Mouse (Mus musculus) adrenal gland (tissue): Measurements from ENCODE around the gene Pex11g.

Experiments
- intact Hi-C: fragments of 180-260 bp; cut with DNase I; formaldehyde crosslinking; loops from one replicate; pipeline ENCODE4 v1.15.1; 2025
- long read RNA-seq, 2 experiments: library from polyadenylated mRNA; unstranded; transcript quantifications; one replicate each; pipeline ENCODE4 v2.0.0; 2020; ENCODE audit warnings: borderline replicate concordance in 1 of 2; ENCODE audit not compliant: insufficient replicate concordance in 1 of 2

Pex11g gene
- long read RNA-seq, experiment 1, transcript Pex11g-201 (5 exons, 2,870 nt), result major isoform, 16 of 17 reads
- long read RNA-seq, experiment 1, partial matches to known transcripts, result 0 of 17 reads
- long read RNA-seq, experiment 1, other reads (novel, unspliced or antisense), result 1 of 17 reads
- long read RNA-seq, experiment 2, transcript Pex11g-201 (5 exons, 2,870 nt), result major isoform, 8 of 11 reads
- long read RNA-seq, experiment 2, partial matches to known transcripts, result 2 of 11 reads
- long read RNA-seq, experiment 2, other reads (novel, unspliced or antisense), result 1 of 11 reads

DNA sequence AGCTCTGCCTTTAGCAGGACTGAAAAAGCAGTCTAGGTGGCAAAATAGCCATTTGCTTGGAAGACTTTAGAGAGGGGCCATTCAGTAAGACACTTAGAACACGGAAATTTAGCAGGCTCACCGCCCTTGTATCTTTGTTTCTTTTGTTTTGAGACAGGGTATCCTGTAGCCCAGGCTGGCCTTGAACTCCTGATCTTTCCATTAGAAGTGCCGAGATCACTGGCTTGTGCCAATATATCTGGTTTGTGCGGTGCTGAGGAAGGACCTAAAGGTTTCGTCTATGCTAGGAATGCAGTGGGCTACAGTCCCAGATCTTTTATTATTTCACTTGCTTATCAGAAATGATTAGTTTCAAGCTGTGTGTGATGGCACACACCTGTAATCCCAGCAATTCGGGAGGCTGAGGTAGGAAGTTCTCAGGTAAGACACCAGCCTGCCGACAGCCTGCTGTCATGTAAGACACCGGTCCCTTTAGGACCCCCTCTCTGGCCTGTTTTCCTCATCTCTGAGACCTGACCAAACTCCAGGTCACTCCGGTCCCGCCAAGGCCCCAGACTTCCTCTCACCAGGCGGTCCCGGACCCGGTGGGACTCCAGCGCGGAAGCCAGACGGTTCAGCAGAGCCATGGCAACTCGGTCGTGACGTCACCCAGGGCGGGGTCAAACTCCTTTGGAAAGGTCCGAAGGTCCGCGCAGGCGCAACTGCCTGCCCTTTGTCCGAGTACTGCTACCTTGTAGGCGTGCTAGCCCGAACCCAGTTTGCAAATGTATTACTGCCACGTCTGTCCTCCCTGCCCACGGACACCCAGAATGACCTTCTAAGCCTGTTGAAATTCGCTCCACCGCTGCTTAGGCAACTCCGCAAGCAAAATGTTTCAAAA lies at the start of gene Pex11g:
Gene Pex11g (minus strand): TSS at position 675 of the 880 bp plus-strand sequence.
- intact Hi-C loops, result no loop called here

DNA sequence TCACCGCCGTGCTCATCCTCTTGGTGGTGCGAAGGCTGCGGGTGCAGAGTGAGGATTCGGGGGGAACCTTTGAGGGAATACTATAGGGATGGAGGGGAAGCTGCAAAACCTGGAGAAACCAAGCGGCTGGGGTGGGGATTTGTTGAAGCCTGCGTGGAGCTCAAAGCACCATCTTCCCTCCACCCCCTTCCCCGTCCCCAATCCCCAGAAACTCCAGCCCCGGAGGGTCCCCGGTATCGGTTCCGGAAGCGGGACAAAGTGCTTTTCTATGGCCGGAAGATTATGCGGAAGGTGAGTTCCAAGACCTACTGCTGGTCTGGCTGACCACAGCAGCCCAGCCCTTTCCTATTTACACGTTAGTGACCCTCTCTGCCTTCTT lies 49.6 kb upstream of the Pex11g start:
- intact Hi-C loops, result no loop called here

DNA sequence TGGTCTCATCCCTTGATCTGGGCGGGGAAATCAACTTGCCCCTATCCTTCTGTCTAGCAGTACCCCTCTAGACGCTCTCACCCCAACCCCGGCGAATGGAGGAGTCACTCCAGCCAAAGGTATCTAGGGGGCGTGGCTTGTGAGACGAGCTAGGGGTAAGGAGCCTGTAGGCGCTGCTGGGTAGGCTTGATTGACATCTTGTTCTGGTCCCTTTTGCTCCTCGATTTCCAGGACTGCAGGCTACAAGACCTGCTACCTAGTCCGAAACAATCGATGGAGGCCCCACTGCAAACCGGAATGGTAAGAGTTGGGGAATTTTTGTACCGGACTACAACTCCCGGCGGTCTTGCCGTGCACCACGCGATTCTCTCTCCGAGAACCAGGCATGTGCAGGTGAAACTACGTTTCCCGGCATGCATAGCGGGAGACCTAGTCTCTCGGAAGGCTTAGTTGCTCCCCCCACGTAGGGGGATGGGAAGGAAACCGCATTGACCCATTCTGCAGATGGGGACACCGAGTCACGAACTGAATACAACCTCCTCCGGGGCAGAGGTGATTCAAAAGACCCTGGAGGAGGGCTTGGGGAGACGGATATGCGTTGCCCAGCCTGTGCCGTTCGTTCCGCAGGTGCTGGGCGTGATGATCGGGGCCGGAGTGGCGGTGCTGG lies 49.1 kb upstream of the Pex11g start:
- intact Hi-C loops, result no loop called here

DNA sequence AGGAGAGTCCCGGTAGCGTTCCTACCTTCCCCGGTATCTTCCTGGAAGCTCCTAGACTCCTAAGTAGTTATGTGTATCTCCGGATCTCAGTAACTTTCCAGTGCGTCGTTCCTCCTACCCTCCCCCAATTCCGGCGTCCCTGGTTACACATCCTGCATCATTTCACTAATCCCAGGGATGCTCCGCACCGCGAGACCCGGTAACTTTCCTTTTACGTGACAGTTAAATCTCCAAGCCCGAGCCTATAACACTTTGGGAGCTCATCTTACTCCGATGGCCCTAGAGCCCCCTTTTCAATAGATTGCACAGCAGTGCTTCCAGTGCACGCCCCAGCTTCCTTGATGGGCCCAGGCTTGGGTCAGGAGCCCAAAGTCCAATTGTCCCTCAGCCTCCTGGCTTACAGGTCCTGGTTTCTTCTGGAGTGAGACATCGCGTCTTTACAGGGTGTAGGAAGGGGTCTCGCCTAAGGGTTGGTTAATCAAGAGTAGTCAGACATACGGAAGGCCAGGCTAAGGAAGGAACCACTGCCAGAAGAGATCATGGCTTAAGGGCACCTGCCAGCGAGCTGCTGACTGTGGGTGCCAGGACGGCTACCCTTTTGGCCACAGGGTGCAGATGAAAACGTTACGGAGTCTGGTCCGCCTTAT lies 48.4 kb upstream of the Pex11g start:
- intact Hi-C loops, result no loop called here

DNA sequence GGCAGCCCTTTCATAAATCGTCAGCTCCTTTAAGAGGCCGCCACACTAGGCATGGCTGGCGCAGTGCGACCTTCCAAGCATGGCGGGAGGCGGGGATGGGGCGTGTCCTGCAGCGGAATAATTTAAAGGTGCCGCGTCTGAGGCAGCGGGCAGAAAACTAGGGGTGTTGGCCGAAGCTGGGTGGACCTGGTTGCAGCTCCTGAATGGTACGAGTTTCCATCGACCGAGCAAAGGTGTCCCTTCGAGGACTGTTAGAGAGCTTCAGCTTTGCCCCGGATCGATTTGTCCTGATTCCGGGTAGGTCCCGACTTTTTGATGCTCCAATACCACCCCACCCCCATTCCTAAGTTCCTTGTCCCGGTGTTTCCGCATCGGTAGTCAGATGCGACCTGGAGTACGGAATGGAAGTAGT lies 47.8 kb upstream of the Pex11g start, which contains the start of gene Pnpla6:
Gene Pnpla6 (plus strand): TSS at position 125 of the 412 bp plus-strand sequence.
- intact Hi-C loops, result no loop called here

DNA sequence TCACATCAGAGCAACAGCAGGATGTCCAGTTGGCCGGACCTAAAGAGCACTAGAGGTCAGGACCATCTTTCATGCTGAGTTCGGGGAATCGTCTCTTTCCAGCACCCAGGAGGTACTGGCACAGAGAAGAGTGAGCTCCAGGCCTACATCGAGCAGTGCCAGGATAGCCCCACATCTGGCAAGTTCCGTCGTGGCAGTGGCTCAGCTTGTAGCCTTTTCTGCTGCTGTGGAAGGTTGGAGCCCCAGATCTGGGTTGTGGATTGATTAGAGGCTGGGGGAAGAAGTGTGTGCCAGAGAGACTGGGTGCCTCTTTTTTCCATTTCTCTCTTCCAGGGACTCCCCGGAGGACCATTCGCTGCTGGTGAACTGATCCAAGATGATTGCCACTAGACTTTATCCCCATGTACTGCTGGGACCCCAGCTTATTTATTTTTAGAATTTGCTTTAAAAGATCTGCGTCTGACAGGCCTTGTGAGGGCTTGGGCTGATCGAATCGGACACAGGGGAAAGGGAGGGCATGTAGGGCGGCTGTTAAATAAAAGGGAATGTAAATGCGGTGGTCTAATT lies 47.3 kb upstream of the Pex11g start:
- intact Hi-C loops, result no loop called here

DNA sequence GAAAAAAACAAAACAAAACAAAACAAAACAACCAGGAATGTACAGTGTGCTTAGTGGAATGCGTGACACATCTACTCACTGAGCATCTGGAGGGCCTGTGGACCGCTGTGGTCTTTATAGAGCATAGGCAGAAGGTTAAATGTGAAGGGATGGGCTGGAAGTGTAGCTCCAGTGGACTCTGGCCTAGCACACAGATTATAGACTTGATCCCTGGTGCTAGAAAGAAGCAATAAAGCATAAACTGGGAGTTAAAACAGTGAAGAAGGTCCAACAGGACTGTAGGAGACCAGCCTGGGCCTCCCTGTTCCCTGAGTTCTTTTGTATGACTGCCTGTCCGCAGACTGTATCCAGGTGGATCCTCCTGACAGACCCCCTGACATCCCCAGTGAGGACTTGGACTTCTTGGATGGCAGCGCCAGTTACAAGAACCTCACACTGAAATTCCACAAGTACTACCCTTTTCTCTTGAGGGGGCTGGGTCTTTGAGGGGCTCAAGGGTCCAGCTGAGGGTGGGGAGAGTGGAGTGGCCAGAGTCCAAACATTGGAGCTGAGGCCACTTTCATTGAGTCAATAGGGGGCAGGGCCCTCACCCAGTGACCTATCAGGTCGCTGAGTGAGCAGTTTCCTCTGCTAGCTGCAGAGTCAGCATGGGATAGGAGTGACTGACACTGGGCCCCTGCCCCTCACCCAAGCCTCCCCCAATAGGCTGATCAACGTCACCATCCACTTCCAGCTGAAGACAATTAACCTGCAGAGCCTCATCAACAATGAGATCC lies 40.7 kb upstream of the Pex11g start:
- intact Hi-C loops, result no loop called here

DNA sequence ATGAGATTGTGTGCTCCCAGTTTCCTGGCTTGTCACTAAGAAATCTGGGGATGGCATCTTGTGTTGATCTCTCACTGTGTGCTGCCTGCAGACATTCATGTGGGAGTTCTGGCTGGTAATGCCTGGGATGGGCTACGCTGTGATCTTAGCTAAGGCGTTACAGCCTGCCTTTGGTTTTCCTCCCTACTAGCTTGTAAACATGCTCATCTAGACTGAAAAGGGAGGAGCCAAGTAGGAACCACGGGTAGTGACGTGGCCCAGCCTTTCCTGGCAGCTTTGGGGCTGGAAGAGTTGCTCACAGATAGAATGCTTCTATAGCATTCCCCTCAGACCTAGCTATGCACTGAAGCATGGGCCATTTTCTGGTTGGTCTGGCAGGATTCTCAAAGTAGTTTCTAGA lies 34.7 kb upstream of the Pex11g start:
- intact Hi-C loops, result no loop called here

DNA sequence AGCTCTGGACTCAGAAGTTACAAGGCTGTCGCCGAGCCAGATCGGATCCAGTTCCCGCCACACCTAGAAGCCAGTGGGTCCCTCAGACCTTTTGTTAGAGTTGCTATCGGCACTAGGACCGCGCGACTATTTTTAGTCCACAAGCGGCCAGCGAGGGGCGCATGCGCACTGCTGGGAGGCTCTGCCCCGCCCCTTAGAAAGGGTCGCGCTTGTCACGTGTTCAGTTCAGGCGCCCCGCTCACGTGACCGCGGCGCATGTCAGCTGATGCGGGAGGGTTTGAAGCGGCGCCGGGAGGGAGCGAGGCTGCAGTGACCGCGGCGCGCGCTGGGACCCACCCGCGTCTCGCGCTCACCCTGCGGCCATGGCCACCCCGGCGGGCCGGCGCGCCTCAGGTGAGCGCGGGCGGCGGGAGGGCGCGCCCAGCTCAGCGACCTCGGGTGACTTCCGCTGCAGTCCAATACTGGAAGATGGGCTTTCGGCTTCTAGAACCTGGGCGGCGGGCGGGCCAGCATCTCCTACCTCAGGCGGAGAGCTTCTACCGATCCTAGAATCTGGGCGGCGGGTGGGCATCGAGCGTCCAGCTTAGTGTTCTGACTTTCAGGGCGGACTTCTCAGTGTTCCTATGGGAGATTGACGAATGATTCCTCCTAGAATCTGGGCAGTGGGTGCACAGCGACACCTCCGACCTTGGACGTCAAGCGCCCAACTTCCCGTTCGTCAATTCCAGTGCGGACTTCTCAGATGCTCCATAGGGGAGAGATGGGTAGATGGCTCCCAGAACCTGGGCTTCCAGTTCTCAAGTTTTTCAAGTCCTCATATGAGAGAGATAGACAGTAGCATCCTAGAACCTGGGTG lies 33.0 kb upstream of the Pex11g start, which contains the start of gene Mcoln1:
Gene Mcoln1 (plus strand): TSS at position 223 of the 856 bp plus-strand sequence.
- intact Hi-C loops, result no loop called here

DNA sequence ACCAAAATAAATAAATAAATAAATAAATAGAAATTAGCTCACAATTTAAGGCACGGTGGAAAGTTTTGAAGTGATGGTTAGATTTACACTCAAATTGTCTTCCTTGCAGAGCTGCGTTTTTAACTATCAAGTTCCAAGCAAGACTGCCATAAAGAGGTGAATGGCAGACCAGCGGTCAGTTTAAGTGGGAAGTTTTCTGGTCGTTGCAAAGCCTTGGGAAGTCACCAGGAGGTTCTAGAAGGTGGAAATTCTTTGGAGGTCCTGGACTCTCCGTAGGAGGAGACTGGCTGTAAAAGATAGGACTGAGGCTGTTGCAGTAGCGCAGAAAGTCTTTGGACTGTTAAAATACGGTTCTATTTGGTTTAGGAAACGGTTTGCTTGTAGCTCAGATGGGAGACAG lies 32.3 kb upstream of the Pex11g start:
- intact Hi-C loops, result no loop called here

DNA sequence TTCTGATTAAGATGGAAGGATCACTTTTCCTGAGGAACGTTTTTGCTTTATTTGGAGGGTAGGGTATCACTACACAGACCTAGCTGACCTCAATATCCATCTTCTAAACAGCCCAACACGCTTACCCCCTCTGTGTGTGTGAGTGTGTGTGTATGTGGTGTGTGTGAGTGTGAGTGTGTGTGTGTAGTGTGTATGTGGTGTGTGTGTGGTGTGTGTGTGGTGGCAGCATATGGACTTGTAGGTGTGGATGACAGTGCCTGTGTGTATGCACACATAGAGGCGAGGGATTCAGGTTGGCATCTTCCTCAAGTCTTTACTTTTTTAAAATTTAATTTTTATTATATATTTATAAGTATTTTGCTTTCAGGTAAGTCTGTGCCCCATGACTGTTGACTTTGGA lies 31.1 kb upstream of the Pex11g start:
- intact Hi-C loops, result no loop called here

DNA sequence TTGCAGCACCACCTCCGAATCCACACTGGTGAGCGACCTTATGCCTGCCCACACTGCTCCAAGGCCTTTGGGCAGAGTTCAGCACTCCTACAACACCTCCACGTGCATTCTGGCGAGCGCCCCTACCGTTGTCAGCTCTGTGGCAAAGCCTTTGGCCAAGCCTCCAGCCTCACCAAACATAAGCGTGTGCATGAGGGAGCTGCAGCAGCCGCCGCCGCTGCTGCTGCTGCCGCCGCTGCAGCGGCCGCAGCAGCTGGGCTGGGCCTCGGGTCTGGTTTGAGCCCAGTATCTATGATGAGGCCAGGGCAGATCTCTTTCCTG lies 28.9 kb upstream of the Pex11g start:
- intact Hi-C loops, result no loop called here

DNA sequence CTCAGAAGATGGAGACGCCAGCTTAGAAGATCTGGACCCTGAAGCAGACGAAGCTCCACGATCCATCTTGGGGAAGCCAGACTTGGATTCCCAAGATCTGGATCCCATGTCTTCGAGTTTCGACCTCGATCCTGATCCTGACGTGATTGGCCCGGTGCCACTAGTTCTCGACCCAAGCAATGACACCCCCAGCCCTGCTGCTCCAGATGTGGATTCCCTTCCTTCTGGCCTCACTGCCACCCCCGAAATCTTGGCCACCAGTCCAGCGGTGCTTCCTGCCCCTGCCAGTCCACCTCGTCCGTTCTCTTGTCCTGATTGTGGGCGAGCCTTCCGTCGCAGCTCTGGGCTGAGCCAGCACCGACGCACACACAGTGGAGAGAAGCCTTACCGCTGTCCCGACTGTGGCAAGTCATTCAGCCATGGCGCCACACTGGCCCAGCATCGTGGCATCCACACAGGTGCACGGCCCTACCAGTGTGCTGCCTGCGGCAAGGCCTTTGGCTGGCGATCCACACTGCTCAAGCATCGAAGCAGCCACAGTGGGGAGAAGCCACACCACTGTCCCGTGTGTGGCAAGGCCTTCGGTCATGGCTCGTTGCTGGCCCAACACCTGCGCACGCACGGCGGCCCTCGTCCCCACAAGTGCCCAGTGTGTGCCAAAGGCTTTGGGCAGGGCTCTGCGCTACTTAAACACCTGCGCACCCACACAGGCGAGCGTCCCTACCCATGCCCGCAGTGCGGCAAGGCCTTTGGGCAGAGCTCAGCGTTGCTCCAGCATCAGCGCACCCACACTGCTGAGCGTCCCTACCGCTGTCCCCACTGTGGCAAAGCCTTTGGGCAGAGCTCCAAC lies 28.3 kb upstream of the Pex11g start:
- intact Hi-C loops, result no loop called here

DNA sequence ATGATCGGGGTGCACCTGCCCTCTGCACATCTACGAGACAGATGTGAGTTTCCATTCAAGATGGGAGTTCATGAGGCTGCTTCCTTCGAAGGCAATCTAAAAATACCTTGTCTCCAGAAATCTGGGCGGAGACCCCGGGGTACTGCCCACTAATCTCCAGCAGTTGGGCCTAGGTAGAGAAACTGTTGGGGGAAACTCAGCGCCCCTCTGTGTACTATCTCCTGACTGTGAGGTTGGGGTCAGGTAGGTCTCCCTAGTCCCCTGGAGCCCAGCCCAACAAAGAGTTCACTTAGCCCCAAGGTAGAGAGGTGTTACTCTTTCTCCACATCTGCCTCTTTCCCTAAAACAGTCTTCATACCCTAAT lies 26.3 kb upstream of the Pex11g start:
- intact Hi-C loops, result no loop called here

DNA sequence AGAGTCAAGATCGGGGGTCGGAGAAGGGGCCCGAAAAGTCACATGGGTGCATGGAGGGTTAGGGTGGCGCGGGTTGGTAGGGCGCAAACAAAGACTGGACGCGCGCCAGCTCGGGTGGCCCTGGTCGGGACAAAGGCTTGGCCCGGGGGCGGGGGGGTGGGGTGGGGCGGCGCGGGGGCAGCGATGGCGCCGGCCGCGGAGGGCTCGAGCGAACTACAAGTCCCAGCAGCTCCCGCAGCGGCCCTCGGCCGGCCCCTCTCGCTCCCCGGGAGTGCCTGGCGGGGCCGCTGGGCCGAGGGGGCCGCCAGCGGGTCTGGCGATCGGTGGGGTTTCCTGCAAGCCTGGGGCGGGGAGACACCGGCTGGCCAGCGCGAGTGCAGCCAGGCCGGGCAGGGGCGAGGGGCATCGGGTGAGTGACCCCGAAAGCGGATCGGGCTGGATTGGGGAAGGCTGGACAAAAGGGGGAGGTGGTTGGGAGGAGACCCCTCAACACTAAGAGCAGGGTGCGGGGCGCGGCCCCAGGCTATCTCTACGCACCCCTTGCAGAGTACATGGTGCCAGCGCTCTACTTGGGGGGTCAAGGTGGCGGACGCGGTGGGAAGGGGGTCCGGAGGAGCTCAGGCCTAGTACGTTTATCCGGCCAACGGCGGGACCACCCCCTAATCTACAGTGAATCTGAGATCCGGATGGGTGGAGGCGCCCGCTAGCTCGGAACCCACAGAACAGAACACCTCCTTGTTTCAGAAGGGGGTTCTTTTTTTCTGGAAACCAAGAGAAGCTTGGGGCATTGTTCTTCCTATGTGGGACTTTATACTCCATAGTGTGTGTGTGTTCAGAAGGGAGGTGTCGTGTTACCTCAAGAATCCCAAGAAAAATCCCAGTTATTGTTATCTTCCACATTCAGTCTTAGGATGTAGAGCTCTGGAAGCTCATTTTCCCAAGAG lies 25.7 kb upstream of the Pex11g start, which contains the start of gene Zfp358:
Gene Zfp358 (plus strand): TSS at position 238 of the 944 bp plus-strand sequence.
- intact Hi-C loops, result no loop called here

DNA sequence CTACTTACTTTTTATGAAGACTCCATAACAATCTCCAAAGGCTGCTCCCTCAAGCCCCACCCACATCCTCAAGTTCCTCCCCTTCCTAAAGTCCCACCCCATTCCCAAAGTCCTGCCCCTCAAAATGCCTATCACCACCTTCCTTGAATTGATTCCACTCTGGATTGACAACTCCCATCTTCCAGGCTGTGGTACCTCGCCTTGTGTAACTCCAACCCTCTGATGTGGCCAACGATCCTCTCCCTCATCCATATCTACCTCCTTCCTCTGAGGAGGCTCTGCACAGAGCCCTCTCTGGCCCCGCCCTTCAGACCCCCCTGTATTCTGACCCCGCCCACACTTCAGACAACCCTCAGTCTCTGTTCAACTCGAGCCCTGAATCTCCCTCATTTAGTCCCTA lies 17.7 kb upstream of the Pex11g start:
- intact Hi-C loops, result no loop called here

DNA sequence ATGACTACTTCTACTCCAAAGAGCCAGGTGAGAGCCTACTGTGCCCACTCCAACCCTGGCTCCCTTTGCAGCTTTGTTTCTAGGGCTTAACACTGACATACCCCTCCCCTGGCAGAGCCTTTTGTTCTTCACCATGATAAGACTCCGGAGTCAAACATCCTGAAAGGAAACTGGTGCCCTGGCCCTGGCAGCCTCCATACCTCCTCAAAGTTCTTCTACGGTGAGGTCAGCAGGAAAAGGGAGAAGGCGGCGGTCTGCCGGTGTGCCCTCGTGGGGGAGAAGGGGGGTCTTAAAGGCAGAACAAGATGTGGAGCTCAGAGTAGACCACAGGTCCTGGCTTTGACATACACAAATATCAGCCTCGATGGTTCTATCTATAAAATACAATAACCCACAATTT lies 16.1 kb upstream of the Pex11g start:
- intact Hi-C loops, result no loop called here
